Comparison of ENCODE assay signal across 14 mouse cellular contexts in genomic region chr8:86881068-86881609, GRCm38 (mm10). TPM values are rescaled to one million over a fixed set of nuclear protein-coding genes. Genes with fewer than 3 reads are reported as not detected.
DNase-seq lines count a peak whose midpoint lies in the region; ATAC-seq and TF ChIP-seq lines count a peak whose summit lies in the region.
"Had no signal": no experiment of that assay in that cellular context is flagged by ENCODE, and none has a peak within 500 bp of the region (broad histone marks: within the 10 kb centered on the region; RNA-seq: fewer than 3 reads in every experiment).

No protein-coding gene starts in this region.

- H3K9me3 ChIP-seq in heart, postnatal 0 days (replicated peaks; ENCODE audit: control insufficient read depth, low read length), result no peaks in the 10 kb centered on the region
- H3K9me3 ChIP-seq: kidney, embryonic 15.5 days; liver, embryonic 13.5 days had no signal

- no peaks in the 10 kb centered on the region for H3K27me3 ChIP-seq in heart, adult 2 months (ENCODE audit: control insufficient read depth, insufficient read depth, low read length)
- H3K27me3 ChIP-seq in C2C12 (ENCODE audit: control insufficient read depth, insufficient read depth, insufficient read length), result no peaks in the 10 kb centered on the region
- H3K27me3 ChIP-seq in heart, postnatal 0 days (ENCODE audit: control insufficient read depth, insufficient read depth, low read length), result no peaks in the 10 kb centered on the region
- H3K27me3 ChIP-seq: kidney, embryonic 15.5 days; liver, embryonic 13.5 days had no signal

- WGBS in heart, adult 2 months, result 34% methylated on average over 11 of the region's 11 CpGs
- WGBS in heart, postnatal 0 days, result 58% methylated on average over 11 of the region's 11 CpGs

- H3K4me2 ChIP-seq in heart, postnatal 0 days (ENCODE audit: low read depth, low read length), result no peak overlapping the region

- TF ChIP-seq POLR2A in heart, adult 2 months (IDR thresholded peaks at IDR 0.05; ENCODE audit: insufficient read depth, low read depth, low read length), result no peak

- no peak overlapping the region for H3K4me3 ChIP-seq in heart, adult 2 months
- no peak overlapping the region for H3K4me3 ChIP-seq in C2C12 (ENCODE audit: insufficient read depth, poor library complexity, severe bottlenecking)
- no peak overlapping the region for H3K4me3 ChIP-seq in heart, postnatal 0 days (ENCODE audit: low read depth, low read length)
- H3K4me3 ChIP-seq: kidney, embryonic 15.5 days; left cerebral cortex, adult 2 months; liver, embryonic 13.5 days had no signal

- peaks cover 9% of the 10 kb centered on the region for H3K36me3 ChIP-seq in heart, adult 2 months (ENCODE audit: control insufficient read depth, insufficient read depth, low read length)
- peaks cover 10% of the 10 kb centered on the region for H3K36me3 ChIP-seq in C2C12 (ENCODE audit: control insufficient read depth, insufficient read depth)
- peaks cover 5% of the 10 kb centered on the region for H3K36me3 ChIP-seq in heart, postnatal 0 days (replicated peaks; ENCODE audit: control insufficient read depth, insufficient read depth, low read length)

- H3K27ac ChIP-seq in heart, adult 2 months, result peak overlapping the region; percentile 32
- H3K27ac ChIP-seq in heart, postnatal 0 days (ENCODE audit: low read depth), result peak overlapping the region; percentile 36; the same call in 1 of the 2 replicates
- H3K27ac ChIP-seq: left cerebral cortex, adult 2 months had no signal

- peaks cover 26% of the 10 kb centered on the region for H3K4me1 ChIP-seq in heart, adult 2 months (ENCODE audit: control insufficient read depth, insufficient read depth, low read length)
- H3K4me1 ChIP-seq in heart, postnatal 0 days (ENCODE audit: control insufficient read depth, insufficient read depth), result peaks cover 20% of the 10 kb centered on the region

- H3K79me3 ChIP-seq in C2C12 (ENCODE audit: low read depth), result peaks cover 75% of the 10 kb centered on the region

- H3K9ac ChIP-seq in heart, adult 2 months (ENCODE audit: low read depth, low read length), result no peak overlapping the region
- H3K9ac ChIP-seq in heart, postnatal 0 days (replicated peaks; ENCODE audit: low read depth, low read length), result no peak overlapping the region
- H3K9ac ChIP-seq: kidney, embryonic 15.5 days had no signal

- TF ChIP-seq CTCF in heart, adult 2 months (IDR thresholded peaks at IDR 0.05), result no peak
- TF ChIP-seq CTCF in C2C12 (IDR thresholded peaks at IDR 0.05; ENCODE audit: control insufficient read depth, insufficient read depth, insufficient read length), result no peak
- no peak for TF ChIP-seq CTCF in heart, postnatal 0 days (IDR thresholded peaks at IDR 0.05; ENCODE audit: low read depth)

- intact Hi-C loops in heart, adult 2 months (cut with DNase I), result loop anchor here (2.0 to 5.0 kb wide), 2 partner anchors 14 to 259 kb away; partner anchors contain the start of gene Lonp2
- intact Hi-C loops in heart, postnatal 25 days (cut with DNase I), result loop anchor here (5.0 kb wide), 1 partner anchor 134 kb away; the partner anchor contains the start of genes Gm10638 and Siah1a

- TF ChIP-seq EP300 in heart, adult 2 months (IDR thresholded peaks at IDR 0.05; ENCODE audit: insufficient read depth, low read depth, low read length), result no peak
- no peak for TF ChIP-seq EP300 in heart, postnatal 0 days (IDR thresholded peaks at IDR 0.05; ENCODE audit: low read depth)

- no peak for DNase-seq in heart, adult 2 months
- DNase-seq in heart, postnatal 25 days (ENCODE audit: low spot score), result no peak
- peak; percentile 53 for DNase-seq in 3134 (ENCODE audit: extremely low read depth, insufficient read length, low spot score)
- DNase-seq in heart, postnatal 0 days (ENCODE audit: low spot score), result no peak
- DNase-seq in ovary, adult 18-20 months (ENCODE audit: low spot score), result no peak
- no peak for DNase-seq in yolk sac, embryonic 10.5 days (ENCODE audit: low spot score)
- DNase-seq: cerebellum, adult 18-20 months; embryo, embryonic 11 days; midbrain, embryonic 14.5 days had no signal

- no peak for ATAC-seq in heart, postnatal 0 days (ENCODE audit: insufficient read depth, low read depth)
- no peak for ATAC-seq in cerebellum, adult (ENCODE audit: insufficient number of reproducible peaks, low FRiP score, low TSS enrichment)

- no peak overlapping the region for H3ac ChIP-seq in C2C12 (ENCODE audit: control insufficient read depth, insufficient read length, low read depth)

- H3K79me2 ChIP-seq in heart, adult 2 months (replicated peaks; ENCODE audit: control insufficient read depth, insufficient read depth, low read length), result peaks cover 9% of the 10 kb centered on the region
- peaks cover 88% of the 10 kb centered on the region for H3K79me2 ChIP-seq in C2C12 (ENCODE audit: control insufficient read depth, insufficient read depth)

TF ChIP-seq in C2C12, 6 proteins besides CTCF, POLR2A, EP300 and RAD21:
- TF ChIP-seq MAX (IDR thresholded peaks at IDR 0.05) (no peak), MYOD1 (IDR thresholded peaks at IDR 0.05; ENCODE audit: control insufficient read depth, insufficient read length, low read depth) (peak; percentile 13), CEBPB (IDR thresholded peaks at IDR 0.05; ENCODE audit: low read depth) (peak; percentile 13)

RNA-seq across cellular contexts. Expression of gene N4bp1, which starts 3.9 kb away (rescaled TPM):
- 10 to 100 TPM; 17.1 to 18.1 TPM for total RNA-seq in heart, adult 2 months (2021)
- polyA plus RNA-seq in heart, adult 2 months (2012; rRNA removed), result 8.9 and 12.7 TPM in 2 replicates
- total RNA-seq in heart, postnatal 25 days (2021), result 10 to 100 TPM; 15.7 to 16.9 TPM
- polyA plus RNA-seq in C2C12 (2012; fragmentation: generic; extraction: Trizol), result 6.4 TPM
- total RNA-seq in heart, postnatal 0 days (2014; rRNA removed; ENCODE audit: low replicate concordance), result 7.6 and 9.1 TPM in 2 replicates
- 3.5 and 3.8 TPM in 2 replicates for polyA plus RNA-seq in heart, postnatal 0 days (2015; fragmentation: Nextera tagmentation; extraction: Ambion mirVana)
